ENCODE assay signal across 8 mouse cellular contexts in the genomic region with DNA sequence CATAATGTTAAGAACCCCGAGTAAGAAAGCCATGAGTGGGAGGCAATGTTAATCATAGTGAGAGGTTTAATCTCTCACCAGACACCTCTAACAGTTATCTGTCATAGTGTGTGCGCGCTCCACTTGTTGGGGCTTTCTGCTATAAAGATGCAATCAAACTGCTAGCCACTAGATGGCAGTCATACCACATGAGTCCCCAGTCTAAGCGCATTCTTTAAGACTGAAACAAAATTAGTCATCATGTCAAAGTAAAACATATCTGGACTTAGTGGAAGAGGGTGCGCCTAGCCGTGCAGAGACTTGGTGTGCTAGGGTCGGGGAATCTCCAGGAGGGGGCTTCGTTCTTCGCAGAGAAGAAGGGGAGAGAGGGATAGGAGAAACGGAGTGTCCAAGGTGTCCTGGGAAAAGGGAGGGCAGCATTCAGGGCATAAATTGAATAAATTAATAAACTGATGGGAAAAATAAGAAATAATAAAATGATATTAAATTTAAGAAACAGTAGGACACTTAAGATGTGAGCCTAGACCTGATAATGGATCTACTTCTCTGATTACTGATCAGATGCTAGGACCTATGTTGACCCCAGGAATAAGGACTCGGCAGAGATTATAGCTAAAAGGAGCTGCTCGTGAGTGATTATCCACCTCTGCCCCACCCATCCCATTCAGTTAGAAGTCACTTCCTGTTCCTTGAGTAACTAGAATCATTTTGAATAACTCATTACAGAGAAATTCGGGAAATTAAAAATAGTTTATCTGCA. TPM values are rescaled to one million over a fixed set of nuclear protein-coding genes. Genes with fewer than 3 reads are reported as not detected.
A peak's percentile ranks its signal among the peaks of the same experiment; 100 is the strongest.
DNase-seq lines count a peak whose midpoint lies in the region; ATAC-seq and TF ChIP-seq lines count a peak whose summit lies in the region.

No protein-coding gene starts in this region.

- no peak overlapping the region for H3K9ac ChIP-seq in ES-Bruce4 (ENCODE audit: low read depth, poor library complexity, severe bottlenecking)
- no peak overlapping the region for H3K9ac ChIP-seq in lung, embryonic 14.5 days

- H3K4me2 ChIP-seq in lung, embryonic 14.5 days: no peak overlapping the region

- no peaks in the 10 kb centered on the region for H3K36me3 ChIP-seq in ES-Bruce4 (ENCODE audit: control insufficient read depth, insufficient read depth, low read length, poor library complexity, severe bottlenecking)
- no peaks in the 10 kb centered on the region for H3K36me3 ChIP-seq in embryonic facial prominence, embryonic 10.5 days (replicated peaks)
- H3K36me3 ChIP-seq in lung, embryonic 14.5 days (ENCODE audit: insufficient read depth): no peaks in the 10 kb centered on the region

- H3K4me1 ChIP-seq in ES-Bruce4 (ENCODE audit: control insufficient read depth, insufficient read depth, low read length): no peaks in the 10 kb centered on the region
- H3K4me1 ChIP-seq in embryonic facial prominence, embryonic 10.5 days: no peaks in the 10 kb centered on the region
- no peaks in the 10 kb centered on the region for H3K4me1 ChIP-seq in lung, embryonic 14.5 days (ENCODE audit: insufficient read depth)

- peak; percentile 46 for TF ChIP-seq CTCF in ES-Bruce4 (IDR thresholded peaks at IDR 0.05; ENCODE audit: low read depth, low read length)
- peak; percentile 90 for TF ChIP-seq CTCF in lung, embryonic 14.5 days (IDR thresholded peaks at IDR 0.05; ENCODE audit: low read depth)

- no peak overlapping the region for H3K4me3 ChIP-seq in ES-Bruce4 (ENCODE audit: low read depth, low read length)
- H3K4me3 ChIP-seq in embryonic facial prominence, embryonic 10.5 days: no peak overlapping the region
- no peak overlapping the region for H3K4me3 ChIP-seq in lung, embryonic 14.5 days (ENCODE audit: low read depth, low read length)

- no peaks in the 10 kb centered on the region for H3K9me3 ChIP-seq in ES-Bruce4 (replicated peaks; ENCODE audit: control insufficient read depth, insufficient read depth, low read length, poor library complexity, severe bottlenecking)
- no peaks in the 10 kb centered on the region for H3K9me3 ChIP-seq in embryonic facial prominence, embryonic 10.5 days
- no peaks in the 10 kb centered on the region for H3K9me3 ChIP-seq in lung, embryonic 14.5 days (ENCODE audit: low read depth, low read length)

- intact Hi-C loops in heart, postnatal 10 days (cut with DNase I): loop anchor here (1.0 to 2.0 kb wide), 2 partner anchors 829 to 1273 kb away; no protein-coding TSS in a partner anchor

- peak; percentile 64 for DNase-seq in adrenal gland, postnatal 10 days
- peak; percentile 52 for DNase-seq in embryonic facial prominence, embryonic 10.5 days (ENCODE audit: low spot score)
- peak; percentile 57 to 76 for DNase-seq in heart, postnatal 10 days
- DNase-seq in layer of hippocampus, adult 11-12 months (ENCODE audit: low spot score): peak; percentile 58
- peak; percentile 82 for DNase-seq in lung, embryonic 14.5 days
- peak; percentile 30 for DNase-seq in retina, adult 2 months (ENCODE audit: low read depth, low spot score)
- peak; percentile 22 to 31 for DNase-seq in urinary bladder, postnatal 36 days (ENCODE audit: low spot score in 2 of 2)

- no peak for TF ChIP-seq POLR2A in ES-Bruce4 (IDR thresholded peaks at IDR 0.05; ENCODE audit: insufficient read depth, low read length)

- 38% methylated on average over 13 of the region's 13 CpGs for WGBS in embryonic facial prominence, embryonic 10.5 days
- WGBS in lung, embryonic 14.5 days: 20% methylated on average over 13 of the region's 13 CpGs

- peak; percentile 93 for ATAC-seq in lung, embryonic 14.5 days (ENCODE audit: insufficient read depth)

- H3K27me3 ChIP-seq in ES-Bruce4 (ENCODE audit: control insufficient read depth, insufficient read depth, low read length, poor library complexity, severe bottlenecking): 0 out of 2 replicates have a peak, but pooled peaks cover 1% of the 10 kb centered on the region
- H3K27me3 ChIP-seq in embryonic facial prominence, embryonic 10.5 days (replicated peaks; ENCODE audit: low read depth, poor library complexity, severe bottlenecking): no peaks in the 10 kb centered on the region
- no peaks in the 10 kb centered on the region for H3K27me3 ChIP-seq in lung, embryonic 14.5 days (ENCODE audit: insufficient read depth, low read length)

- TF ChIP-seq EP300 in ES-Bruce4 (IDR thresholded peaks at IDR 0.05; ENCODE audit: insufficient read depth, low read depth, low read length): no peak

- H3K27ac ChIP-seq in ES-Bruce4 (ENCODE audit: insufficient read depth, low read length): no peak overlapping the region
- no peak overlapping the region for H3K27ac ChIP-seq in embryonic facial prominence, embryonic 10.5 days (replicated peaks)
- H3K27ac ChIP-seq in lung, embryonic 14.5 days (ENCODE audit: low read depth): no peak overlapping the region

RNA-seq across cellular contexts. Expression of a gene that starts 42.4 kb away (rescaled TPM):
- polyA plus RNA-seq in ES-Bruce4 (2011; ENCODE audit: insufficient read depth, insufficient read length, low read depth, missing spikeins): 0.24 and 0.51 TPM in 2 replicates
- total RNA-seq in adrenal gland, postnatal 10 days (2021): under 1 TPM; 0.27 to 0.61 TPM
- polyA plus RNA-seq in embryonic facial prominence, embryonic 10.5 days (2016; fragmentation: Nextera tagmentation; extraction: Ambion mirVana): 0.38 and 0.61 TPM in 2 replicates
- under 1 TPM; 0.05 to 0.10 TPM for total RNA-seq in heart, postnatal 10 days (2021)
- polyA plus RNA-seq in lung, embryonic 14.5 days (2014; fragmentation: Nextera tagmentation; extraction: Ambion mirVana): 0.14 and 0.23 TPM in 2 replicates

Comparison
In these comparisons a context has a peak if more than half of its experiments do, and no peak if none do; other contexts are left out.
1. DNase-seq: peak in every context shown above with its lines; median percentile 82 in lung, embryonic 14.5 days; 66 in heart, postnatal 10 days; 64 in adrenal gland, postnatal 10 days; 58 in layer of hippocampus, adult 11-12 months; 52 in embryonic facial prominence, embryonic 10.5 days; 30 in retina, adult 2 months; 26 in urinary bladder, postnatal 36 days.